Mouse (Mus musculus) olfactory bulb, adult 2 months (tissue): ENCODE measurements around the gene Rptor. TPM values are rescaled to one million over a fixed set of nuclear protein-coding genes. Genes with fewer than 3 reads are reported as not detected.

Experiments
- H3K27ac ChIP-seq: fragments of 200-500 bp; 2 replicates; pipeline ENCODE4 v1.5.1; 2012; ENCODE audit warnings: low read depth, low read length; ENCODE audit not compliant: insufficient read depth
- H3K4me1 ChIP-seq: fragments of 200-500 bp; 2 replicates; pipeline ENCODE4 v1.6.1; 2012; ENCODE audit warnings: low read length; ENCODE audit not compliant: control insufficient read depth, insufficient read depth
- H3K4me3 ChIP-seq: fragments of 200-500 bp; 2 replicates; pipeline ENCODE4 v1.5.1; 2012; ENCODE audit warnings: mild to moderate bottlenecking, low read depth, low read length, moderate library complexity; ENCODE audit not compliant: insufficient read depth
- CTCF ChIP-seq: fragments of 200-500 bp; IDR thresholded peaks from 2 replicates; pipeline ENCODE4 v1.5.1; 2012; ENCODE audit warnings: low read depth, mild to moderate bottlenecking, low read length, moderate library complexity; ENCODE audit not compliant: insufficient read depth
- POLR2A ChIP-seq: fragments of 200-500 bp; IDR thresholded peaks from 2 replicates; pipeline ENCODE4 v1.6.1; 2012; ENCODE audit warnings: mild to moderate bottlenecking, low read depth, low read length, moderate library complexity; ENCODE audit not compliant: insufficient read depth
- WGBS: fragments of 180-500 bp; shearing (Covaris S2); methylation state at CpG from one replicate; pipeline ENCODE4 v1.1.7; 2018; 5-methylcytosine and 5-hydroxymethylcytosine counted together
- polyA plus RNA-seq: library from polyadenylated mRNA; stranded (reverse); fragments of >200 nt; gene quantifications from 2 replicates; pipeline ENCODE4 v1.2.4, GENCODE M21; 2012; ENCODE audit warnings: low replicate concordance; ENCODE audit not compliant: missing spikeins, insufficient read depth, insufficient read length

Rptor gene
- polyA plus RNA-seq, 1 experiment, result 61.2 TPM

DNA sequence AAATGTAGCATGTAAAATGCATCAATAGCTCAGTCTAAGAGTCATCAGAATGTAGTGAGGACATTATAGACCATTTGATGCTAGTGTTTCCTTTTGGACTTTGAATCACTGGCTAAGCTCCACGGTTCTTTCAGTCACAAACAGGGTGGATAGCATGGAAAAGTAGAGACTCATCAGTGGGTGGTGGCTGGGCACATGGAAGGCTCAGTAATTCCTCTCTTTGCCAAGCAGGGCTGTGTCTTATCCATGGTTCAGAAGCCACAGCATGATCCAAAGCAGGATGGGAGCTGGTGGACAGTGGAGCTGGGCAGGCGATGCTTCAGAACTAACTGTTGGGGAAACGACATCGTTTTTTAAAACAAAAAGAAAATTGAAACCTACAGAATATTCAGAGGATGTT lies 179.0 kb downstream of the Rptor start:
- Histone ChIP-seq H3K27ac (no peak overlapping the region), H3K4me3 (no peak overlapping the region), H3K4me1 (peaks cover 27% of the 10 kb centered on the region)
- no peak for TF ChIP-seq POLR2A
- no peak for TF ChIP-seq CTCF
- WGBS, result 76% methylated on average over 4 of the region's 4 CpGs

DNA sequence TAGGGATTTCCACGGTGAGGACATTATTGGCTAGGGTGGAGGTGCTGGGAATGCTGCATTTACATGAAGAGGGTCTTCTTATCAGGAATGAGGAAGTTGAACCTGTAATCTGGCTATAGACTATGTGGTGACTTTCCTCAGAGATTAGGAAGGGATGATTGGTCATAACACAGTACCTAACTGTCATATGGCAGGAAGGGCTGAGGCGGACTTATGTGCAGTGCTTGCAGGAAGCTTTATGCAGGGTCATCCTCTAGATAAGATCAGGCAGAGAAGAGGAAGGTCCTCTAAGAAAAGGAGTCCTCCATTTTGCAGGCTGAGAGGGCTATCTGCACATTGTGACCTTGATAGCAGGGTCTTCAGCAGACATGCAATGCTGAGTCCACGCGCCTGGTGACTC lies 180.9 kb downstream of the Rptor start:
- H3K4me1 ChIP-seq, result peaks cover 19% of the 10 kb centered on the region
- no peak for TF ChIP-seq POLR2A
- no peak for TF ChIP-seq CTCF
- 98% methylated on average over 4 of the region's 4 CpGs for WGBS
- no peak overlapping the region for H3K27ac ChIP-seq
- no peak overlapping the region for H3K4me3 ChIP-seq

DNA sequence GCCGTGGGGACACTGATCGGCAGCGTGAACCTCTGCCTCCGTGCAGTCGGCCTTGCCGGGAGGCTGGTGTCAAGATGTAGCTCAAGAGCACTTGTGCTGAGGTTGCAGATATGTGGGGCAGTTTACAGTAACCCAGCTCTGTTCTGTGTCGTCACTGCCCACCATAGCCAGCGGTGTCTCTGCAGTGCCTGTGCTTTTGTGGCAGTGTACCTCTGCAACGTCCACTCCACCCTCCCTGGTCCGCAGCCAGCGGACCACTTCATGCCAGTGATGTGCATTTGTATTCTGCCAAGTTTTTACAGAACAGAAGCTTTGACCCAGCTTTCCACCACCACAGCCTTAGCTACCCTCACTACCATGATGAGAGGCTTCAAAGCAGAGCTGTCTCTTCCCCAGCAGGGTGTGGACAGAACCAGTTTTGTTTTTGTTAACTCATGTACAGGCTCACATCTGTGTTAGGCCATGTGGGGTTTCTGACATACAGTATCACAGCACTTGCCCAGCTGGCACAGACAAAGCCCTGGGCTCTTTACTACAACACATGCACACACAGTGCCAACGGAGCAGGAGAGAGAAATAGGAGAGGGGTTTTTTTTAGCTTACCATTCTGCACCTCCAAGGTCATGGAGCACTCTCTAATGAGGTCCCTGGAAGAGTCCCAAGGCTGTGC lies 182.1 kb downstream of the Rptor start:
- H3K4me3 ChIP-seq, result no peak overlapping the region
- peaks cover 26% of the 10 kb centered on the region for H3K4me1 ChIP-seq
- TF ChIP-seq POLR2A (no peak), CTCF (no peak)
- H3K27ac ChIP-seq, result no peak overlapping the region
- WGBS, result 69% methylated on average over 12 of the region's 12 CpGs

DNA sequence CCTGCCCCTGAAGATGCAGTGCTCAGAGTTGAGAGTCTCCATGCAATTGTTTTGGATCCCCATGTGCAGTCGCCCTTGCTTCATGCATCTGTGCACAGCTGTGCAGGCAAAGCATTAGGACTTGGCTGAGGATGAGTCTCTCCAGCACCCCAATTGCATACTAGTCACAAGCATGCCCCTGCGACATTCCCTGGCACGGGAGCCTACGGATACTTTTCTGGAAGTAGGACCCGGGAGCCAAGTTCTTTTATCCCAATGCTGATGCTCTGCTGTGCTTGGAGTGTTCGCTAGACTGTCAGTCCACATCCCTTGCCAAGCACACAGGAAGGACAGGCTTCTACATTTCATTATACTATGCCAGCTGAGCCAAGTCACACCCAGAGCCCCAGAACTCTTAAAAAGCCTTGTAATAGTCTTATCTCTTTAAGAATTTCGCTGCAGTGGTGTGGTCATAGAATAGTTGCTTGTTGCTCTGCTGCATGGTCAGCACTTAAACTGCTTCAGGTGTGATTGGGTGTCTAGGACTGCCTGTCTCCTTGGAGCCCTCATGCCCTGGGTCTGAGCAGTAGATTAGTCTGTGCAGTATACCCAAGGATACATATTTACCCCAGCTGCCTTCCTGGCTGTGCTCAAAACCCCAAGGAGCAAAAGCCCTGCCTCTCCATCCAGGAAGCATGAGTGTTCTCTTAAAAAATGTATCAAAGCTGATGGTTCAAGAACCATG lies 183.1 kb downstream of the Rptor start:
- no peak overlapping the region for H3K4me3 ChIP-seq
- 65% methylated on average over 7 of the region's 7 CpGs for whole genome bisulfite sequencing
- H3K4me1 ChIP-seq, result peaks cover 23% of the 10 kb centered on the region
- no peak overlapping the region for H3K27ac ChIP-seq
- TF ChIP-seq CTCF, result no peak
- TF ChIP-seq POLR2A, result no peak

DNA sequence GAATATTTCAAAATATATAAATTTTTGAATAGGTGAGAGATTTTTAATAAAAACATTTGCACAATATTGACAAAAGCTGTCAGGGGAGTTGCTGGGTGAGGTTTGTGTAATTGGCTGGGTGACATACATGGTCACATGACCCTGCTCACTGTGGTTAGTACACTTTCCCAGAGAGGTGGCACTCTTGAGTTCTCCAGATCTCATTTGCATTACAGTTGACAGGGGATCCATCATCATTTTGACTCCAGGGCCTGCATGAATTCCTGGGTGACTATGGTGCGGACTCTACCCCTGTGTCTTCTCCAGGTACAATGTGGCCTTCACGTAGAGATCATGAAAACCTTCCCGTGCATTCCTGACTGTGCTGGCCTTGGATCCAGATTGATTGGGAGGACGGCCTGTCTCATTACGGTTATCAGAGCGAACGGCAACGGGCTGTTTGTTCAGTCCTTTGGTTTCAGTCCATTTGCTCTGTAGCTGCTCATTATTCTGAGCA lies 183.7 kb downstream of the Rptor start:
- TF ChIP-seq POLR2A (no peak), CTCF (no peak)
- Histone ChIP-seq H3K27ac (no peak overlapping the region), H3K4me3 (no peak overlapping the region), H3K4me1 (peaks cover 22% of the 10 kb centered on the region)
- 86% methylated on average over 8 of the region's 8 CpGs for WGBS

DNA sequence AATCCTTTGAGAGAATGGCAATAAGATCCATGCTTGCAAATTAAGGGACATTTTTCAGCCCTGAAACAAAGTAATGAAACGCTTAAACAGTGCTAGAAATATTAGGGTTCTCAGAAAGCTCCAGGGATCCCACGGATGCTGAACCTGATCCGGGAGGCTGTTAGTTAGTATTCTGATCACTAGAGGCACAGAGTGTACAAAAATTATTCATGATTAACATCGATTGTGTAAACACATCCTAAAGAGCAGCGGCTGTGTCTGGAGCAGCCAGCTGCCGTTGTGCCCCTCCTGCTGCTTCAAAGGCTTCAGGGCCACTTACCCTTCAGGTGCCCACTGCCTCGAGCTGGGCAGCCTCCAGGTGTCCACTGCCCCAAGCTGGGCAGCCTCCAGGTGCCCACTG lies 185.8 kb downstream of the Rptor start:
- Histone ChIP-seq H3K4me1 (peaks cover 31% of the 10 kb centered on the region), H3K4me3 (no peak overlapping the region), H3K27ac (peak overlapping the region; percentile 74; the same call in 1 of the 2 replicates)
- no peak for TF ChIP-seq CTCF
- TF ChIP-seq POLR2A, result no peak
- WGBS, result 42% methylated on average over 7 of the region's 7 CpGs

DNA sequence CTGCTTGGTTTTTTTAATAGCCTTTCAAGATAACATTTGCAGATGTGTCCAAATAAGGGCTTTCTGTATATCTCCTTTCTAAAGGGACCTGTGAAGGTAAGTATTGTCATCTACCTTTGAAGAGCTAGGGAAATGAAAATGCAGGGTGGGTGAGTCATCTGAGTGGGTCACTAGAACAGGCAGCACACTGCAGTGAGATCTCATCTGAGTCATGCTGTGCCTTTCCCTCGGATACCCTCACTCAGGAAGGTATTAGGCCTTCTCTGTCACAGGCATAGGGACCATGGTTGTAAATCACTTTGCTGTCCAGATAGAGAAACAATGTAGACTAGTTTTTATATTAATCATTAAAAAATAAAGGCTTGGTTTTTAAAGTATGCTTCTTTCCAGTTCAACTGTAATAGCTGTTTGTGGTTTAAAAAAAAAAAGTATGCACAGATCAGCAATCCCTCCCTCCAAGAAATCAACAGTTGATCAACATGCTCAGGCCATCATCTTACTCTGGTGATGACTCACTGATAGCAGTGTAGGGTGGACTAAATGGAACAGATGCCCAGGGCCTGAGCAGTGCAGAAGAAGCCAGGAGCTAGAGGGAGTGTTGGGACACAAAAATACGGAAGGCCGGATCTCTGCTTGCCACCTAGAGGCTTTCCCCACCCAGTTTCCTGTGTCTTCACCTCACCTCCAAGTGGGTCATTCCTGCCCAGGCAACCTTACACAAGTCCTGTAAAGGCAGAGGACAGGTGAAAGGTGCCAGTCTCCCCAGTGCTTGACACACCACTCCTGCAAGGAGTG lies 186.4 kb downstream of the Rptor start:
- peaks cover 31% of the 10 kb centered on the region for H3K4me1 ChIP-seq
- peak overlapping the region; percentile 74 for H3K27ac ChIP-seq
- H3K4me3 ChIP-seq, result no peak overlapping the region
- WGBS, result 57% methylated on average over 3 of the region's 3 CpGs
- TF ChIP-seq POLR2A, result no peak

DNA sequence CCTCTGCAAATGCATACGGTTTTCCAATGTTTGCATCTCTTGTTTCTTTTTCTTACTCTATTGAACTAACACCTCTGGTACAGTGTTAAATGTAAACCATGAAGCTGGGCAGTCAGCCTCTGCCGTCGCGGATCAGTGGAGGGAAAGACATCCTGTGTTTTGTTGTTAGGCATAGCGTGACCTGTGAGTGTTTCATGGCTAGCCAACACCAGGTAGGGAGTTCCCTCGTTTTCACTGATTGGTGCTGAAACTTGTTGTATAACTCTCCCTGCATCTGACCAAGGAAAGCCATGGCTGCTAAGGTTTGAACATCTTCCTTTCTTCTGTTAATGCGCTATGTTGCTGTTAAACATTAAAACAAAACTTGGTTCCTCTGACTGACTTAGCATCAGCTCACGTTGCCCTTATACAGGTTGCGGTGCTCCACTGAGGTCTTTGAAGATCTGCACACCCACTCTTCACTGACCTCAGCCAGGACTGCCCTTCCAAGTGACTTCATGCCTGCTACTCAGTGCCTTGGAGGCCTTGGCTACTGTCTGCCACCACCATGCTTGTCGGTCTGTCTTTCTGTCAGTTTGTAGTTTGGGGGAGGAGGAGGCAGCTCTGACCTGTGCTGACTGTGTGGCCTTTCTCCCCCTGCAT lies 189.3 kb downstream of the Rptor start:
- Histone ChIP-seq H3K27ac (no peak overlapping the region), H3K4me1 (peaks cover 46% of the 10 kb centered on the region), H3K4me3 (no peak overlapping the region)
- 87% methylated on average over 10 of the region's 10 CpGs for WGBS
- TF ChIP-seq POLR2A, result no peak
- no peak for TF ChIP-seq CTCF
